Mouse (Mus musculus): ENCODE measurements around the gene Tmem8. TPM values are rescaled to one million over a fixed set of nuclear protein-coding genes. Genes with fewer than 3 reads are reported as not detected.

The Tmem8 gene
- polyA plus RNA-seq, 1 experiment from 2014 or later = 2.9 TPM

DNA sequence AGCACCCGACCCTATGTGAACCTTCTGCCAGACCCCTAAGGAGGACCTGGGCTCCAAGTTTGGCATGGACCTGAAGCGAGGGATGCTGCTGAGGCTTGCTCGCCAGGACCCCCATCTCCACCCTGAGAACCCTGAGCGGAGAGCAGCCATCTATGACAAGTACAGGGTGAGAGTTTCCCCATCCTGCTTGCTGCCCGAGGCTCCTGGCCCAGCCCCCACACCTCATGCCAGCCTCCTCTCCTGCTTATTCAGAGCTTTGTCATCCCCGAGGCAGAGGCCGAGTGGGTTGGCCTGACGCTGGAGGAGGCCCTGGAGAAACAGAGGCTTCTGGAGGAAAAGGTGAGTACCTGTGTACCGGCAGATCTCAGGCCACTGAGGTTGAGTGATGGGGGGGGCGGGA, 12.1 kb downstream of the Tmem8 start:
- H3K9me3 ChIP-seq (ENCODE audit: control insufficient read depth, low read depth, low read length) = no peaks in the 10 kb centered on the region
- H3K4me1 ChIP-seq (ENCODE audit: control insufficient read depth, insufficient read depth, low read length) = peaks cover 7% of the 10 kb centered on the region; the same call in 1 of the 2 replicates
- no peak overlapping the region for H3K4me2 ChIP-seq (replicated peaks; ENCODE audit: low read depth, low read length)
- peaks cover 37% of the 10 kb centered on the region for H3K36me3 ChIP-seq (ENCODE audit: control insufficient read depth, insufficient read depth, low read length)
- no peaks in the 10 kb centered on the region for H3K27me3 ChIP-seq (ENCODE audit: control insufficient read depth, insufficient read depth, low read length)
- H3K4me3 ChIP-seq (ENCODE audit: low read depth, low read length) = no peak overlapping the region
- no peak for ATAC-seq (ENCODE audit: insufficient number of reproducible peaks, insufficient read depth, low FRiP score, low read depth)
- 90% methylated on average over 10 of the region's 10 CpGs for WGBS
- H3K9ac ChIP-seq (replicated peaks; ENCODE audit: low read depth, low read length) = no peak overlapping the region
- no peak overlapping the region for H3K27ac ChIP-seq (ENCODE audit: low read length)

DNA sequence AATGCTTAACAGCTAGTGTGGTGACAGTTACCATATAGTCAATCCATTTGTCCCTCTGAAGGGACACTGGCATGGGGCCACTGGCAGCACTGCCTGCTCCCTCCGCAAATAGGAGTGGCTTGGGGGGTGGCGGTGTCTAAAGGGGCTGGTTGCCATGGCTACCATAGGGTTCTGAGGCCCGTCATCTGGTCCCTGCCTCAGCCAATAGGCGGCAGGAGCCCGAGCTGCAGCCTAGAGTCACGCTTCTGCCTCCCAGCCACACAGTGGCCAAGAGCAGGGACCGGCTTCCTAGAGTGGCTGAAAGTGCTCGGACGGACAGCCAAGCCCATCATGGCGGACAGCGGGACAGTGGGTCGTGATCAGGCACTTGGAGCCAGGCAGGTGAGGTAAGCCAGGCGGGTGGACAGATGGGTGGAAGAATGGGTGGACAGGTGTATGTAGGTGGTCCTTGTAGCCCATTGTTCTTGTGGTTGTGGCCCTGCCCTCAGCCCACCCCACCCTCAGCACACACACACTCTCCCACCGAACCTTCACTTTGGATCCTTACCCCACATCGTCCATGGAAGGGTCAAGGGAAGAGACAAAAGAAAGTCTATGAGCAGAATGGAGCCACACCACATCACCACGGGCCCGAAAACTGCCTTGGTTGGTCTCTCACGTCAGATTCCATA, 18.1 kb downstream of the Tmem8 start:
- Histone ChIP-seq H3K9ac (replicated peaks; ENCODE audit: low read depth, low read length) (no peak overlapping the region), H3K4me2 (replicated peaks; ENCODE audit: low read depth, low read length) (no peak overlapping the region), H3K27me3 (ENCODE audit: control insufficient read depth, insufficient read depth, low read length) (no peaks in the 10 kb centered on the region), H3K4me3 (ENCODE audit: low read depth, low read length) (no peak overlapping the region), H3K9me3 (ENCODE audit: control insufficient read depth, low read depth, low read length) (no peaks in the 10 kb centered on the region), H3K36me3 (ENCODE audit: control insufficient read depth, insufficient read depth, low read length) (peaks cover 38% of the 10 kb centered on the region), H3K4me1 (ENCODE audit: control insufficient read depth, insufficient read depth, low read length) (no peaks in the 10 kb centered on the region), H3K27ac (ENCODE audit: low read length) (no peak overlapping the region)
- no peak for ATAC-seq (ENCODE audit: insufficient number of reproducible peaks, insufficient read depth, low FRiP score, low read depth)
- WGBS = 85% methylated on average over 18 of the region's 18 CpGs

- no peaks in the 10 kb centered on the region for H3K27me3 ChIP-seq (ENCODE audit: control insufficient read depth, insufficient read depth, low read length)
- WGBS = 91% methylated on average over 18 of the region's 18 CpGs
- H3K4me2 ChIP-seq (replicated peaks; ENCODE audit: low read depth, low read length) = no peak overlapping the region
- ATAC-seq (ENCODE audit: insufficient number of reproducible peaks, insufficient read depth, low FRiP score, low read depth) = no peak
- H3K36me3 ChIP-seq (ENCODE audit: control insufficient read depth, insufficient read depth, low read length) = peaks cover 29% of the 10 kb centered on the region
- no peaks in the 10 kb centered on the region for H3K9me3 ChIP-seq (ENCODE audit: control insufficient read depth, low read depth, low read length)
- H3K9ac ChIP-seq (replicated peaks; ENCODE audit: low read depth, low read length) = no peak overlapping the region
- H3K27ac ChIP-seq (ENCODE audit: low read length) = no peak overlapping the region
- H3K4me3 ChIP-seq (ENCODE audit: low read depth, low read length) = no peak overlapping the region
- no peaks in the 10 kb centered on the region for H3K4me1 ChIP-seq (ENCODE audit: control insufficient read depth, insufficient read depth, low read length)
These were observed 19.1 kb downstream of the Tmem8 start for GRCm38 (mm10) chr17:26131856-26132853.

GRCm38 (mm10) chr17:26137106-26137750, 24.1 kb downstream of the Tmem8 start:
- H3K4me3 ChIP-seq (ENCODE audit: low read depth, low read length) = no peak overlapping the region
- no peaks in the 10 kb centered on the region for H3K27me3 ChIP-seq (ENCODE audit: control insufficient read depth, insufficient read depth, low read length)
- H3K4me1 ChIP-seq (ENCODE audit: control insufficient read depth, insufficient read depth, low read length) = peaks cover 13% of the 10 kb centered on the region; the same call in 1 of the 2 replicates
- no peak overlapping the region for H3K9ac ChIP-seq (replicated peaks; ENCODE audit: low read depth, low read length)
- ATAC-seq (ENCODE audit: insufficient number of reproducible peaks, insufficient read depth, low FRiP score, low read depth) = no peak
- no peak overlapping the region for H3K4me2 ChIP-seq (replicated peaks; ENCODE audit: low read depth, low read length)
- WGBS = 86% methylated on average over 11 of the region's 11 CpGs
- H3K9me3 ChIP-seq (ENCODE audit: control insufficient read depth, low read depth, low read length) = no peaks in the 10 kb centered on the region
- H3K36me3 ChIP-seq (ENCODE audit: control insufficient read depth, insufficient read depth, low read length) = no peaks in the 10 kb centered on the region; the same call in 1 of the 2 replicates
- no peak overlapping the region for H3K27ac ChIP-seq (ENCODE audit: low read length)

GRCm38 (mm10) chr17:26137751-26138130, 24.6 kb downstream of the Tmem8 start:
- H3K4me1 ChIP-seq (ENCODE audit: control insufficient read depth, insufficient read depth, low read length) = peaks cover 13% of the 10 kb centered on the region; the same call in 1 of the 2 replicates
- ATAC-seq (ENCODE audit: insufficient number of reproducible peaks, insufficient read depth, low FRiP score, low read depth) = no peak
- peak overlapping the region; percentile 52; the same call in 1 of the 2 replicates for H3K27ac ChIP-seq (ENCODE audit: low read length)
- no peaks in the 10 kb centered on the region for H3K9me3 ChIP-seq (ENCODE audit: control insufficient read depth, low read depth, low read length)
- WGBS = 68% methylated on average over 2 of the region's 2 CpGs
- H3K36me3 ChIP-seq (ENCODE audit: control insufficient read depth, insufficient read depth, low read length) = peaks cover 1% of the 10 kb centered on the region
- peak overlapping the region; percentile 79; the same call in 1 of the 2 replicates for H3K4me3 ChIP-seq (ENCODE audit: low read depth, low read length)
- peak overlapping the region; percentile 81 for H3K4me2 ChIP-seq (replicated peaks; ENCODE audit: low read depth, low read length)
- peak overlapping the region; percentile 31; the same call in 1 of the 2 replicates for H3K9ac ChIP-seq (replicated peaks; ENCODE audit: low read depth, low read length)
- H3K27me3 ChIP-seq (ENCODE audit: control insufficient read depth, insufficient read depth, low read length) = no peaks in the 10 kb centered on the region

- 1% methylated on average over 42 of the region's 42 CpGs for WGBS
- Histone ChIP-seq H3K4me1 (ENCODE audit: control insufficient read depth, insufficient read depth, low read length) (peaks cover 13% of the 10 kb centered on the region; the same call in 1 of the 2 replicates), H3K4me3 (ENCODE audit: low read depth, low read length) (peak within 1 kb of the TSS; percentile 79), H3K9me3 (ENCODE audit: control insufficient read depth, low read depth, low read length) (no peaks in the 10 kb centered on the region), H3K9ac (replicated peaks; ENCODE audit: low read depth, low read length) (peak within 1 kb of the TSS; percentile 97), H3K36me3 (ENCODE audit: control insufficient read depth, insufficient read depth, low read length) (peaks cover 7% of the 10 kb centered on the region), H3K27me3 (ENCODE audit: control insufficient read depth, insufficient read depth, low read length) (no peaks in the 10 kb centered on the region), H3K27ac (ENCODE audit: low read length) (peak within 1 kb of the TSS; percentile 91), H3K4me2 (replicated peaks; ENCODE audit: low read depth, low read length) (peak within 1 kb of the TSS; percentile 81)
- ATAC-seq (ENCODE audit: insufficient number of reproducible peaks, insufficient read depth, low FRiP score, low read depth) = peak; percentile 98
These were observed 25.2 kb downstream of the Tmem8 start, which contains the start of gene Axin1 for GRCm38 (mm10) chr17:26138239-26138836. Gene Axin1 (plus strand): TSS chr17:26138688.

DNA sequence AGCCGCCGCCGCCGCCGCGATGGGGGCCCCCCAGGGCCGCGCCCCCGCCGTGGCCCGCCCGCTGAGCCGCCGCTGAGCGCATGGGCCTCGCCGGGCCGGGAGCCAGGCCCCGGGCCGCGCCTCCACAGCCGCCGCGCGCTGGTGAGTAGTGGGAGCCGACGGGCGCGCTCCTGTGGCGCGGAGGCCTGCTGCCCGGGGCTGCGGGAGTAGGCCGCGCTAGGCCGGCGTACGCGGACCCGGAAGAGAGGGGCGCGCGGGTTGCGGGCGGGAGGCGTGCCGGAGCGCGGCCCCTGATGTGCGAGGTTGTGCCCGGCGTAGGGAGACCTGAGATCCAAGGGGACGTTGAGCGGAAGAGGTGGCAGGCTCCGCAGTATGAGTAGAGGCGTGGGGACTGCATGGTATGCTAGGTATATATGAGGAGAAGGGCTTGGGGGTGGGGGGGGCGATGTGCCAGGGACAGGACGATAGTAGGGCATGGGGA, 25.8 kb downstream of the Tmem8 start:
- WGBS = under 1% methylated on average over 56 of the region's 58 CpGs
- peak overlapping the region; percentile 97 for H3K9ac ChIP-seq (replicated peaks; ENCODE audit: low read depth, low read length)
- H3K36me3 ChIP-seq (ENCODE audit: control insufficient read depth, insufficient read depth, low read length) = peaks cover 12% of the 10 kb centered on the region
- no peaks in the 10 kb centered on the region for H3K27me3 ChIP-seq (ENCODE audit: control insufficient read depth, insufficient read depth, low read length)
- ATAC-seq (ENCODE audit: insufficient number of reproducible peaks, insufficient read depth, low FRiP score, low read depth) = peak; percentile 60
- H3K9me3 ChIP-seq (ENCODE audit: control insufficient read depth, low read depth, low read length) = no peaks in the 10 kb centered on the region
- peak overlapping the region; percentile 81 for H3K4me2 ChIP-seq (replicated peaks; ENCODE audit: low read depth, low read length)
- peak overlapping the region; percentile 91 for H3K27ac ChIP-seq (ENCODE audit: low read length)
- peak overlapping the region; percentile 79 for H3K4me3 ChIP-seq (ENCODE audit: low read depth, low read length)
- H3K4me1 ChIP-seq (ENCODE audit: control insufficient read depth, insufficient read depth, low read length) = peaks cover 13% of the 10 kb centered on the region; the same call in 1 of the 2 replicates

Measured in stomach, embryonic 14.5 days (tissue).